Mouse (Mus musculus): ENCODE measurements around the gene Arl8b.

DNA sequence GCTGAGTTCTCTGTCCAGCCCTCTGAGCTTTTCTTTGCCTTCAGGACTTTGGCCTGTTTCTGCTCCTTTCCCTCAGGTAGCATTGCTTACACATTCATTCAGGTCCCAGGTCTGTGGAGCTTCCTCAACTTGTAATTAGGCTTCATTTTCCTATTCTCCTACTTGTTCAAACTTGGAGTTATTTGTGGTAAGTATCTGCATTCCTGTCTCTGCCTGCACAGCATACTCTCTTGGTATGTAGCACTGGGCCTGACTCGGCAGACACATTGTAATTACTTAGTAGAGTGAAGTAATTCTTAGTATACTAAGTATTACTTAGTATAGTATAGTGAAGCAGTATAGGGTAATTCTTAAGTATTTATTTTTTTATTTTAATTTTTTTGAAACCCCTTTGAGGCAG lies 13.0 kb downstream of the Arl8b start:
- TF ChIP-seq MAX (IDR thresholded peaks at IDR 0.05; ENCODE audit: low read depth) (no peak), CEBPB (IDR thresholded peaks at IDR 0.05; ENCODE audit: insufficient read depth, poor library complexity, severe bottlenecking) (no peak), USF1 (IDR thresholded peaks at IDR 0.05; ENCODE audit: low read depth) (no peak), TCF12 (IDR thresholded peaks at IDR 0.05; ENCODE audit: insufficient read depth, poor library complexity, severe bottlenecking) (no peak), TCF3 (IDR thresholded peaks at IDR 0.05; ENCODE audit: insufficient read length, low read depth) (no peak), POLR2A (IDR thresholded peaks at IDR 0.05; ENCODE audit: insufficient read length, low read depth) (no peak), MYOG (IDR thresholded peaks at IDR 0.05; ENCODE audit: control insufficient read depth in 1 of 3, insufficient read depth in 1 of 3, insufficient read length in 2 of 3, low read depth in 2 of 3) (no peak), POLR2AphosphoS2 (IDR thresholded peaks at IDR 0.05; ENCODE audit: insufficient read length, low read depth) (no peak), E2F4 (IDR thresholded peaks at IDR 0.05; ENCODE audit: insufficient read depth) (no peak), MYOD1 (IDR thresholded peaks at IDR 0.05; ENCODE audit: control insufficient read depth in 1 of 3, insufficient read length in 2 of 3, low read depth in 2 of 3) (no peak), SRF (IDR thresholded peaks at IDR 0.05; ENCODE audit: control insufficient read depth, insufficient read length, low read depth) (no peak), REST (IDR thresholded peaks at IDR 0.05; ENCODE audit: insufficient read depth, insufficient read length) (no peak)

Data from myocyte (in vitro differentiated cells).